Mouse (Mus musculus): Measurements from ENCODE around the gene Rnf8. TPM values are rescaled to one million over a fixed set of nuclear protein-coding genes. Genes with fewer than 3 reads are reported as not detected.
"Not testable (repeated sequence)": the region's sequence is repeated elsewhere in the genome, so short reads cannot be mapped to it uniquely, and the experiment has no call there.

The Rnf8 gene
- polyA plus RNA-seq, 1 experiment from 2014 or later: 119 TPM

GRCm38 (mm10) chr17:29596771-29597132 is 17.8 kb upstream of the Rnf8 start:
- H3K27ac ChIP-seq (replicated peaks): peak overlapping the region; percentile 44; the same call in 1 of the 2 replicates
- no peaks in the 10 kb centered on the region for H3K27me3 ChIP-seq (replicated peaks; ENCODE audit: low read depth, poor library complexity, severe bottlenecking)
- peaks cover 77% of the 10 kb centered on the region for H3K36me3 ChIP-seq (replicated peaks)
- 88% methylated on average over 13 of the region's 13 CpGs for WGBS
- no peak for DNase-seq (ENCODE audit: low spot score)
- peaks cover 12% of the 10 kb centered on the region for H3K4me1 ChIP-seq
- H3K4me3 ChIP-seq: no peak overlapping the region
- H3K9me3 ChIP-seq: no peaks in the 10 kb centered on the region

- peaks cover 87% of the 10 kb centered on the region for H3K36me3 ChIP-seq (replicated peaks)
- H3K27ac ChIP-seq (replicated peaks): no peak overlapping the region
- H3K4me1 ChIP-seq: peaks cover 12% of the 10 kb centered on the region
- no peak for DNase-seq (ENCODE audit: low spot score)
- 94% methylated on average over 14 of the region's 14 CpGs for WGBS
- no peaks in the 10 kb centered on the region for H3K27me3 ChIP-seq (replicated peaks; ENCODE audit: low read depth, poor library complexity, severe bottlenecking)
- no peak overlapping the region for H3K4me3 ChIP-seq
- H3K9me3 ChIP-seq: no peaks in the 10 kb centered on the region
These were observed 15.5 kb upstream of the Rnf8 start for GRCm38 (mm10) chr17:29599051-29599450.

- peaks cover 89% of the 10 kb centered on the region for H3K36me3 ChIP-seq (replicated peaks)
- H3K27me3 ChIP-seq (replicated peaks; ENCODE audit: low read depth, poor library complexity, severe bottlenecking): no peaks in the 10 kb centered on the region
- H3K4me3 ChIP-seq: no peak overlapping the region
- peaks cover 12% of the 10 kb centered on the region for H3K4me1 ChIP-seq
- no peak overlapping the region for H3K27ac ChIP-seq (replicated peaks)
- no peak for DNase-seq (ENCODE audit: low spot score)
- 87% methylated on average over 8 of the region's 8 CpGs for WGBS
- no peaks in the 10 kb centered on the region for H3K9me3 ChIP-seq
These were observed 15.1 kb upstream of the Rnf8 start for GRCm38 (mm10) chr17:29599537-29599936.

GRCm38 (mm10) chr17:29601391-29601790 is 13.2 kb upstream of the Rnf8 start:
- H3K27ac ChIP-seq (replicated peaks): no peak overlapping the region
- DNase-seq (ENCODE audit: low spot score): no peak
- peaks cover 85% of the 10 kb centered on the region for H3K36me3 ChIP-seq (replicated peaks)
- H3K27me3 ChIP-seq (replicated peaks; ENCODE audit: low read depth, poor library complexity, severe bottlenecking): no peaks in the 10 kb centered on the region
- WGBS: 79% methylated on average over 4 of the region's 4 CpGs
- H3K4me1 ChIP-seq: peaks cover 12% of the 10 kb centered on the region
- H3K9me3 ChIP-seq: no peaks in the 10 kb centered on the region
- no peak overlapping the region for H3K4me3 ChIP-seq

- WGBS: 29% methylated on average over 6 of the region's 6 CpGs
- H3K27ac ChIP-seq (replicated peaks): no peak overlapping the region
- H3K4me1 ChIP-seq: peaks cover 6% of the 10 kb centered on the region; the same call in 1 of the 2 replicates
- DNase-seq (ENCODE audit: low spot score): peak; percentile 82
- H3K36me3 ChIP-seq (replicated peaks): peaks cover 76% of the 10 kb centered on the region
- H3K27me3 ChIP-seq (replicated peaks; ENCODE audit: low read depth, poor library complexity, severe bottlenecking): no peaks in the 10 kb centered on the region
- no peak overlapping the region for H3K4me3 ChIP-seq
- H3K9me3 ChIP-seq: no peaks in the 10 kb centered on the region
These were observed 11.3 kb upstream of the Rnf8 start for GRCm38 (mm10) chr17:29603283-29603682.

- 87% methylated on average over 5 of the region's 5 CpGs for WGBS
- H3K4me1 ChIP-seq: peaks cover 42% of the 10 kb centered on the region
- not testable (repeated sequence) for H3K27me3 ChIP-seq (replicated peaks; ENCODE audit: low read depth, poor library complexity, severe bottlenecking); H3K9me3 ChIP-seq; DNase-seq (ENCODE audit: low spot score); H3K27ac ChIP-seq (replicated peaks); H3K4me3 ChIP-seq
- H3K36me3 ChIP-seq (replicated peaks): peaks cover 19% of the 10 kb centered on the region
These were observed 1.1 kb upstream of the Rnf8 start for GRCm38 (mm10) chr17:29613453-29613852.

GRCm38 (mm10) chr17:29615024-29615551 is 498 bp downstream of the Rnf8 start:
- H3K27me3 ChIP-seq (replicated peaks; ENCODE audit: low read depth, poor library complexity, severe bottlenecking): no peaks in the 10 kb centered on the region
- H3K4me3 ChIP-seq: peak overlapping the region; percentile 100
- DNase-seq (ENCODE audit: low spot score): no peak
- peaks cover 31% of the 10 kb centered on the region for H3K36me3 ChIP-seq (replicated peaks)
- H3K4me1 ChIP-seq: peaks cover 42% of the 10 kb centered on the region
- under 1% methylated on average over 43 of the region's 43 CpGs for WGBS
- no peaks in the 10 kb centered on the region for H3K9me3 ChIP-seq
- peak overlapping the region; percentile 97 for H3K27ac ChIP-seq (replicated peaks)

GRCm38 (mm10) chr17:29615616-29616015 is 1.0 kb downstream of the Rnf8 start:
- H3K36me3 ChIP-seq (replicated peaks): peaks cover 36% of the 10 kb centered on the region
- peak overlapping the region; percentile 97 for H3K27ac ChIP-seq (replicated peaks)
- H3K27me3 ChIP-seq (replicated peaks; ENCODE audit: low read depth, poor library complexity, severe bottlenecking): no peaks in the 10 kb centered on the region
- peak overlapping the region; percentile 100 for H3K4me3 ChIP-seq
- 9% methylated on average over 4 of the region's 4 CpGs for WGBS
- no peaks in the 10 kb centered on the region for H3K9me3 ChIP-seq
- H3K4me1 ChIP-seq: peaks cover 42% of the 10 kb centered on the region
- DNase-seq (ENCODE audit: low spot score): no peak

- H3K9me3 ChIP-seq: no peaks in the 10 kb centered on the region
- no peak overlapping the region for H3K27ac ChIP-seq (replicated peaks)
- DNase-seq (ENCODE audit: low spot score): no peak
- 74% methylated on average over 3 of the region's 3 CpGs for WGBS
- no peaks in the 10 kb centered on the region for H3K27me3 ChIP-seq (replicated peaks; ENCODE audit: low read depth, poor library complexity, severe bottlenecking)
- peaks cover 73% of the 10 kb centered on the region for H3K36me3 ChIP-seq (replicated peaks)
- peaks cover 29% of the 10 kb centered on the region for H3K4me1 ChIP-seq
- H3K4me3 ChIP-seq: no peak overlapping the region
These were observed 4.6 kb downstream of the Rnf8 start for GRCm38 (mm10) chr17:29619231-29619630.

- Histone ChIP-seq H3K27me3 (replicated peaks; ENCODE audit: low read depth, poor library complexity, severe bottlenecking) (no peaks in the 10 kb centered on the region), H3K9me3 (no peaks in the 10 kb centered on the region), H3K4me1 (no peaks in the 10 kb centered on the region), H3K36me3 (replicated peaks) (peaks cover 100% of the 10 kb centered on the region), H3K27ac (replicated peaks) (no peak overlapping the region), H3K4me3 (no peak overlapping the region)
- 96% methylated on average over 8 of the region's 8 CpGs for WGBS
- DNase-seq (ENCODE audit: low spot score): no peak
These were observed 8.9 kb downstream of the Rnf8 start for GRCm38 (mm10) chr17:29623488-29623887.

- no peak overlapping the region for H3K27ac ChIP-seq (replicated peaks)
- DNase-seq (ENCODE audit: low spot score): no peak
- no peaks in the 10 kb centered on the region for H3K4me1 ChIP-seq
- no peak overlapping the region for H3K4me3 ChIP-seq
- no peaks in the 10 kb centered on the region for H3K27me3 ChIP-seq (replicated peaks; ENCODE audit: low read depth, poor library complexity, severe bottlenecking)
- H3K9me3 ChIP-seq: no peaks in the 10 kb centered on the region
- 92% methylated on average over 9 of the region's 9 CpGs for WGBS
- peaks cover 99% of the 10 kb centered on the region for H3K36me3 ChIP-seq (replicated peaks)
These were observed 12.7 kb downstream of the Rnf8 start for GRCm38 (mm10) chr17:29627285-29627684.

GRCm38 (mm10) chr17:29628946-29629345 is 14.4 kb downstream of the Rnf8 start:
- H3K4me1 ChIP-seq: no peaks in the 10 kb centered on the region

GRCm38 (mm10) chr17:29629620-29630019 is 15.0 kb downstream of the Rnf8 start:
- 90% methylated on average over 5 of the region's 5 CpGs for WGBS
- peaks cover 99% of the 10 kb centered on the region for H3K36me3 ChIP-seq (replicated peaks)

More at GRCm38 (mm10) chr17:29628946-29629345, 14.4 kb downstream of the Rnf8 start:
- Histone ChIP-seq H3K36me3 (replicated peaks) (peaks cover 99% of the 10 kb centered on the region), H3K27me3 (replicated peaks; ENCODE audit: low read depth, poor library complexity, severe bottlenecking) (no peaks in the 10 kb centered on the region), H3K27ac (replicated peaks) (no peak overlapping the region), H3K9me3 (no peaks in the 10 kb centered on the region), H3K4me3 (no peak overlapping the region)
- 88% methylated on average over 5 of the region's 5 CpGs for WGBS
- DNase-seq (ENCODE audit: low spot score): no peak

More at GRCm38 (mm10) chr17:29629620-29630019, 15.0 kb downstream of the Rnf8 start:
- no peaks in the 10 kb centered on the region for H3K27me3 ChIP-seq (replicated peaks; ENCODE audit: low read depth, poor library complexity, severe bottlenecking)
- H3K4me1 ChIP-seq: no peaks in the 10 kb centered on the region
- H3K4me3 ChIP-seq: no peak overlapping the region
- no peaks in the 10 kb centered on the region for H3K9me3 ChIP-seq
- DNase-seq (ENCODE audit: low spot score): no peak
- H3K27ac ChIP-seq (replicated peaks): no peak overlapping the region

Data from embryonic facial prominence, embryonic 10.5 days (tissue).